Mouse (Mus musculus) neural tube, embryonic 10.5 days (tissue): ENCODE results near the gene Jade3.

Experiments used
- DNase-seq: peaks from one replicate; pipeline ENCODE4 v3.0.0-alpha.2; 2017; ENCODE audit warnings: low spot score; ENCODE audit errors: extremely low spot score

Jade3 gene

GRCm38 (mm10) chrX:20547609-20548008 is 122.1 kb downstream of the Jade3 start:
- DNase-seq, result no peak

GRCm38 (mm10) chrX:20548011-20548879 is 122.8 kb downstream of the Jade3 start:
- peak; percentile 20 for DNase-seq

GRCm38 (mm10) chrX:20548880-20549440 is 123.5 kb downstream of the Jade3 start:
- DNase-seq, result no peak

- no peak for DNase-seq
Measured at GRCm38 (mm10) chrX:20549532-20549931, 124.0 kb downstream of the Jade3 start, which contains the start of gene Rgn. Gene Rgn, plus strand, starts transcription at chrX:20549787.

- DNase-seq, result no peak
Measured at GRCm38 (mm10) chrX:20552199-20552598, 126.7 kb downstream of the Jade3 start.

GRCm38 (mm10) chrX:20561846-20562245 is 136.4 kb downstream of the Jade3 start:
- DNase-seq, result no peak

- DNase-seq, result no peak
Measured at GRCm38 (mm10) chrX:20563941-20564340, 138.5 kb downstream of the Jade3 start.
